Mouse (Mus musculus) activated CD4-positive, CD25-positive, alpha-beta regulatory T cell, adult 4 months (primary cell): ENCODE measurements around the gene Brpf3. TPM values are rescaled to one million over a fixed set of nuclear protein-coding genes. Genes with fewer than 3 reads are reported as not detected.
"Not testable (repeated sequence)": the region's sequence is repeated elsewhere in the genome, so short reads cannot be mapped to it uniquely, and the experiment has no call there.

Experiments
- ATAC-seq: one replicate; pipeline ENCODE4 v1.8.0; 2017
- polyA plus RNA-seq, 2 experiments: library from polyadenylated mRNA; unstranded; fragments of 100-300 nt; shearing (Covaris generic); gene quantifications; one replicate each; pipeline ENCODE4 v1.2.1; 2017

The Brpf3 gene
- 1 to 10 TPM; 2.4 to 5.5 TPM for polyA plus RNA-seq

- ATAC-seq: peak; percentile 26
Measured at GRCm38 (mm10) chr17:28800671-28801412, at the start of gene Brpf3. Gene Brpf3 (plus strand): TSS chr17:28801090.

GRCm38 (mm10) chr17:28756447-28756846 is 44.4 kb upstream of the Brpf3 start:
- ATAC-seq: no peak

GRCm38 (mm10) chr17:28757470-28757869 is 43.4 kb upstream of the Brpf3 start:
- no peak for ATAC-seq

GRCm38 (mm10) chr17:28760736-28761312 is 40.1 kb upstream of the Brpf3 start:
- no peak for ATAC-seq

GRCm38 (mm10) chr17:28761871-28762270 is 39.0 kb upstream of the Brpf3 start:
- ATAC-seq: no peak

GRCm38 (mm10) chr17:28766203-28766602 is 34.7 kb upstream of the Brpf3 start:
- no peak for ATAC-seq

- no peak for ATAC-seq
Measured at GRCm38 (mm10) chr17:28766781-28767515, 33.9 kb upstream of the Brpf3 start.

GRCm38 (mm10) chr17:28769121-28769874 is 31.6 kb upstream of the Brpf3 start, which contains the start of gene Mapk13:
Gene Mapk13 (plus strand): TSS chr17:28769297.
- no peak for ATAC-seq

- no peak for ATAC-seq
Measured at GRCm38 (mm10) chr17:28769875-28770421, 30.9 kb upstream of the Brpf3 start.

GRCm38 (mm10) chr17:28771289-28771688 is 29.6 kb upstream of the Brpf3 start:
- ATAC-seq: no peak

- not testable (repeated sequence) for ATAC-seq
Measured at GRCm38 (mm10) chr17:28774303-28774702, 26.6 kb upstream of the Brpf3 start.

- no peak for ATAC-seq
Measured at GRCm38 (mm10) chr17:28775161-28775560, 25.7 kb upstream of the Brpf3 start.

GRCm38 (mm10) chr17:28776817-28777216 is 24.1 kb upstream of the Brpf3 start:
- no peak for ATAC-seq

- ATAC-seq: no peak
Measured at GRCm38 (mm10) chr17:28777231-28778005, 23.5 kb upstream of the Brpf3 start.

GRCm38 (mm10) chr17:28779735-28780134 is 21.2 kb upstream of the Brpf3 start:
- no peak for ATAC-seq

- ATAC-seq: peak; percentile 68
Measured at GRCm38 (mm10) chr17:28780836-28781235, 20.1 kb upstream of the Brpf3 start.

GRCm38 (mm10) chr17:28781290-28782045 is 19.4 kb upstream of the Brpf3 start:
- ATAC-seq: no peak

GRCm38 (mm10) chr17:28785036-28785435 is 15.9 kb upstream of the Brpf3 start:
- no peak for ATAC-seq

GRCm38 (mm10) chr17:28787507-28787906 is 13.4 kb upstream of the Brpf3 start:
- no peak for ATAC-seq

- no peak for ATAC-seq
Measured at GRCm38 (mm10) chr17:28797031-28797430, 3.9 kb upstream of the Brpf3 start.
